28 mouse cellular contexts compared by ENCODE assay signal in genomic region chr17:30386241-30386640, GRCm38 (mm10).
"Had no signal": no experiment of that assay in that cellular context is flagged by ENCODE, and none has a peak within 500 bp of the region (broad histone marks: within the 10 kb centered on the region; RNA-seq: fewer than 3 reads in every experiment).

No protein-coding gene starts in this region.

- H3K4me3 ChIP-seq: embryonic facial prominence, embryonic 10.5 days; embryonic facial prominence, embryonic 12.5 days; embryonic facial prominence, embryonic 13.5 days; embryonic facial prominence, embryonic 15.5 days; erythroblast, embryonic 14.5 days; forebrain, embryonic 10.5 days; forebrain, embryonic 12.5 days; forebrain, embryonic 13.5 days; forebrain, embryonic 15.5 days; gastrocnemius, adult 2 months; heart, adult 2 months had no signal

- ATAC-seq: forebrain, embryonic 13.5 days; forebrain, embryonic 14.5 days; forebrain, embryonic 15.5 days; forebrain, embryonic 16.5 days; forebrain, postnatal 0 days had no signal

- DNase-seq: cerebellum, adult 2 months; cerebellum, adult 8-10 months; cerebellum, adult 9-10 months; cerebellum, adult 9-11 months; cerebellum, postnatal 10 days; cerebellum, postnatal 14 days; cerebellum, postnatal 25 days; cerebellum, postnatal 36 days; embryo, embryonic 11 days; forebrain, postnatal 0 days; gastrocnemius, adult 2 months; gastrocnemius, postnatal 10 days; gastrocnemius, postnatal 14 days; gastrocnemius, postnatal 25 days; gastrocnemius, postnatal 36 days; heart, adult 18-20 months; heart, adult 2 months had no signal

- H3K27ac ChIP-seq: embryonic facial prominence, embryonic 10.5 days; embryonic facial prominence, embryonic 12.5 days; embryonic facial prominence, embryonic 13.5 days; embryonic facial prominence, embryonic 15.5 days; forebrain, embryonic 10.5 days; forebrain, embryonic 12.5 days; forebrain, embryonic 13.5 days; forebrain, embryonic 15.5 days; gastrocnemius, adult 2 months; heart, adult 2 months had no signal
